Mouse (Mus musculus): ENCODE measurements around the gene Bcar1.

Bcar1 gene

GRCm38 (mm10) chr8:111713291-111713690 lies 30.3 kb downstream of the Bcar1 start:
- no peak for DNase-seq

- DNase-seq, result peak; percentile 66
Observed at GRCm38 (mm10) chr8:111712588-111712987, 31.0 kb downstream of the Bcar1 start.

- peak; percentile 68 for DNase-seq
Observed at GRCm38 (mm10) chr8:111712135-111712534, 31.5 kb downstream of the Bcar1 start.

GRCm38 (mm10) chr8:111710777-111711485 lies 32.7 kb downstream of the Bcar1 start:
- no peak for DNase-seq

- DNase-seq, result no peak
Observed at GRCm38 (mm10) chr8:111709223-111709622, 34.4 kb downstream of the Bcar1 start.

- DNase-seq, result no peak
Observed at GRCm38 (mm10) chr8:111708265-111708664, 35.3 kb downstream of the Bcar1 start.

- DNase-seq, result no peak
Observed at GRCm38 (mm10) chr8:111705699-111706098, 37.9 kb downstream of the Bcar1 start.

GRCm38 (mm10) chr8:111705222-111705621 lies 38.4 kb downstream of the Bcar1 start:
- no peak for DNase-seq

- no peak for DNase-seq
Observed at GRCm38 (mm10) chr8:111704585-111704984, 39.0 kb downstream of the Bcar1 start.

GRCm38 (mm10) chr8:111701380-111701779 lies 42.2 kb downstream of the Bcar1 start:
- DNase-seq, result no peak

- DNase-seq, result no peak
Observed at GRCm38 (mm10) chr8:111700740-111701139, 42.9 kb downstream of the Bcar1 start.

- DNase-seq, result no peak
Observed at GRCm38 (mm10) chr8:111700201-111700600, 43.4 kb downstream of the Bcar1 start.

- DNase-seq, result no peak
Observed at GRCm38 (mm10) chr8:111699035-111699434, 44.6 kb downstream of the Bcar1 start.

- no peak for DNase-seq
Observed at GRCm38 (mm10) chr8:111697655-111698054, 46.0 kb downstream of the Bcar1 start.

GRCm38 (mm10) chr8:111695441-111695840 lies 48.2 kb downstream of the Bcar1 start:
- no peak for DNase-seq

GRCm38 (mm10) chr8:111693261-111693741 lies 50.3 kb downstream of the Bcar1 start:
- no peak for DNase-seq

- no peak for DNase-seq
Observed at GRCm38 (mm10) chr8:111690960-111691445, 52.6 kb downstream of the Bcar1 start, which contains the start of gene Ctrb1. Ctrb1 (minus strand) TSS chr8:111691010.

GRCm38 (mm10) chr8:111686881-111687280 lies 56.7 kb downstream of the Bcar1 start:
- DNase-seq, result no peak

- no peak for DNase-seq
Observed at GRCm38 (mm10) chr8:111682521-111682920, 61.1 kb downstream of the Bcar1 start.

- DNase-seq, result no peak
Observed at GRCm38 (mm10) chr8:111681153-111681552, 62.5 kb downstream of the Bcar1 start.

GRCm38 (mm10) chr8:111680423-111681028 lies 63.1 kb downstream of the Bcar1 start:
- DNase-seq, result no peak

- DNase-seq, result peak; percentile 54
Observed at GRCm38 (mm10) chr8:111678848-111679247, 64.8 kb downstream of the Bcar1 start.

- peak; percentile 62 for DNase-seq
Observed at GRCm38 (mm10) chr8:111678111-111678510, 65.5 kb downstream of the Bcar1 start.

GRCm38 (mm10) chr8:111676237-111676636 lies 67.4 kb downstream of the Bcar1 start:
- no peak for DNase-seq

All from right cerebral cortex, adult 18-20 months (tissue).